Mouse (Mus musculus): ENCODE data around the gene Ttc17. TPM values are rescaled to one million over a fixed set of nuclear protein-coding genes. Genes with fewer than 3 reads are reported as not detected.

Gene Ttc17
- polyA plus RNA-seq, 1 experiment from 2014 or later, result 20.0 TPM

DNA sequence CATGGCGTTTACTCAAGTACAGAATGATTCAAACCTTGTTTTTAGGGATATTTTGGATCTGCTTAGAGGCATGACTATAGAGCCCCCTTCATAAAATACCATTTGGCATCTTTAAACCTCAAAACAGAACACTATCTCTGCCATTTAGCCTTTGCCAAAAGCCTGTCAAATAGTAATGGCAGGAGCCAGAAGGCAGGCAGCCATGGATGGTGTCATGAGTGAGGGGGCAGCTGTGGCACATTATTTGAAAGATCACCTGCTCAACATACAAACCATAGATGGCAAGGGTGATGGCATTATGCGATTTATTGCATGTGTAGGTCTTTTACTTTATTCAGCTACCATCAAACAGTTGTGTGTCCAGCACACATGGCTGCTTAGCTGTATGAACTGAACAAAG lies 73.4 kb downstream of the Ttc17 start:
- no peak overlapping the region for H3K4me2 ChIP-seq (replicated peaks)
- no peaks in the 10 kb centered on the region for H3K4me1 ChIP-seq
- H3K27ac ChIP-seq, result no peak overlapping the region
- H3K9ac ChIP-seq, result no peak overlapping the region
- H3K27me3 ChIP-seq, result no peaks in the 10 kb centered on the region
- 90% methylated on average over 2 of the region's 2 CpGs for WGBS
- peaks cover 82% of the 10 kb centered on the region for H3K36me3 ChIP-seq
- no peaks in the 10 kb centered on the region for H3K9me3 ChIP-seq
- ATAC-seq (ENCODE audit: low FRiP score, low read depth), result no peak
- H3K4me3 ChIP-seq, result no peak overlapping the region

DNA sequence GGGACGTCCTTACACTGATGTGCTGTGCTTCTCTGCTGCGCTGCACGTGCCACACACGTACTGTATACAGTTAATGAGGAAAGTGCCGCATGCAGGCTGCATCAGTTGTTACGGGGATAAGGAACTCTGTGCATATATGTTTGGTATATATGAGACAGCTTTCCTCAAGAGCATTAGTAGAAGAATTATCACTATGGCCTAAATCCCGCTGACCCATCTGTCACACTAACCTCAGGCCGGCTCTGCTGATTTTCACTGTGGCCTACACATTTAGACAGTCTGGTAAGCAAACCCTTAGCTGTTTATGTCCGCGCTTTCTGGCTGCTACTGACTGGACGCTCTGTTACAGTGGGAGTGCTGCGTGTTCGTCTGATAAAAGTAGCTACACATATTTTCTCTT lies 77.2 kb downstream of the Ttc17 start:
- no peak overlapping the region for H3K9ac ChIP-seq
- H3K4me1 ChIP-seq, result no peaks in the 10 kb centered on the region
- 97% methylated on average over 13 of the region's 13 CpGs for WGBS
- H3K27me3 ChIP-seq, result no peaks in the 10 kb centered on the region
- H3K9me3 ChIP-seq, result no peaks in the 10 kb centered on the region
- no peak for ATAC-seq (ENCODE audit: low FRiP score, low read depth)
- no peak overlapping the region for H3K4me2 ChIP-seq (replicated peaks)
- no peak overlapping the region for H3K27ac ChIP-seq
- no peak overlapping the region for H3K4me3 ChIP-seq
- H3K36me3 ChIP-seq, result peaks cover 88% of the 10 kb centered on the region

DNA sequence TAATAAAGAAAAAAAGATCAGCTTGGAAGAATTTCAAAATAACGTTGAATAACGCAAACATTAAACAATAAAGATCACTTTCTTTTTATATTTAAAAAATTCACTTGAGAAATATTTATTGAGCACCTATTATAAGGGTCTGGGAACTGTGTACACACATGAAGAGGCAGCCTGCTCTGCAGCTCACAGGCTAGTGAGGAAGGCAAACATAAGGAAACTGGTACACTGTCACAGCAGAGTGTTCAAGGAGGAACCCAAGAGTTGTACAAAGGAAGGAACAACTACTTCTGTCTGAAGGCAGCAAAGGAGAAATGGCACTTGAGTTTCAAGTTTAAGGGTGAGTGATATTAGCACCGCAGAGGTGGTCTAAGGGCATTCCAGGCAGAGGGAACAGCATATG lies 78.7 kb downstream of the Ttc17 start:
- Histone ChIP-seq H3K4me2 (replicated peaks) (no peak overlapping the region), H3K4me3 (no peak overlapping the region), H3K27ac (no peak overlapping the region), H3K36me3 (peaks cover 93% of the 10 kb centered on the region), H3K9me3 (no peaks in the 10 kb centered on the region), H3K9ac (no peak overlapping the region), H3K27me3 (no peaks in the 10 kb centered on the region), H3K4me1 (no peaks in the 10 kb centered on the region)
- no peak for ATAC-seq (ENCODE audit: low FRiP score, low read depth)
- 97% methylated on average over 3 of the region's 3 CpGs for WGBS

DNA sequence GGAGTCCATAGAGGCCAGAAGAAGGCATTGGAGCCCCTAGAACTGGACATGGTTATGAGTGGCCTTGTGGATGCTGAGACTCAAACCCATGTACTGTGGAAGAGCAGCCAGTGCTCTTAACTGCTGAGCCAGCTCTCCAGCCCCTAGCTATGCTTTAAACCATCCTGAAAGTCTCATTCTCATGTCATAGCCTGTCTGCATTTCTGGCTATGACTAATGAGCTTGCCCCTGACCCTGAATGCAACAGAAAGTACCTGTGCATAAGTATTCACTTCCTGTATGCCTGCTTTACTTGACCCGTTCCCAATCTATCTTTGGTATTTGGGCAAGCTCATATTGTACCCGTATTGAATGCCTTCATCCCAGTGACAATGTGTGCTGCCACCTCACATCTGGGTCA lies 86.7 kb downstream of the Ttc17 start:
- H3K27me3 ChIP-seq, result no peaks in the 10 kb centered on the region
- WGBS, result 86% methylated on average over 2 of the region's 2 CpGs
- ATAC-seq (ENCODE audit: low FRiP score, low read depth), result no peak
- H3K4me3 ChIP-seq, result no peak overlapping the region
- no peak overlapping the region for H3K9ac ChIP-seq
- no peaks in the 10 kb centered on the region for H3K4me1 ChIP-seq
- H3K36me3 ChIP-seq, result peaks cover 71% of the 10 kb centered on the region
- H3K9me3 ChIP-seq, result no peaks in the 10 kb centered on the region
- no peak overlapping the region for H3K4me2 ChIP-seq (replicated peaks)
- no peak overlapping the region for H3K27ac ChIP-seq

DNA sequence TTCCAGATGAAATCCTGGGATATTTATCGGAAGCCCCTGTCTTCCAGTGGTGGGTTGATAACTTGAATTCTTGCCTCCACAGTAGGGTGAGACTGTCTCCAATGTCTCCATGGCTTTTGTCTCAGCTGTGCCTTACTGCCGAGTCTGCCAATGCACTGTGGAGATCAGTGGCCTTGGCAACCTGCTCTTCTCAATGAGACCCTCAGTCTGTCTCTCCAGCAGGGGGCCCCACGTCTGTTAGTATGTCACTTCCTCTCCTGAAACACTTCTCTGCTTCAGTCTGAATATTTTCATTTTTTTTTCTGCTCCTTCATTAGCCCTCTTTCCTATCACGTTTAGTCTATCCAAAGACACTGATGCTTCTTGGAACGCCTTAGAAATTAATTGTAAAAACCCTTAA lies 90.0 kb downstream of the Ttc17 start:
- Histone ChIP-seq H3K27ac (no peak overlapping the region), H3K4me1 (no peaks in the 10 kb centered on the region), H3K4me3 (no peak overlapping the region), H3K27me3 (no peaks in the 10 kb centered on the region), H3K9ac (no peak overlapping the region), H3K9me3 (no peaks in the 10 kb centered on the region), H3K4me2 (replicated peaks) (no peak overlapping the region), H3K36me3 (peaks cover 67% of the 10 kb centered on the region)
- 76% methylated on average over 5 of the region's 5 CpGs for WGBS
- ATAC-seq (ENCODE audit: low FRiP score, low read depth), result no peak

DNA sequence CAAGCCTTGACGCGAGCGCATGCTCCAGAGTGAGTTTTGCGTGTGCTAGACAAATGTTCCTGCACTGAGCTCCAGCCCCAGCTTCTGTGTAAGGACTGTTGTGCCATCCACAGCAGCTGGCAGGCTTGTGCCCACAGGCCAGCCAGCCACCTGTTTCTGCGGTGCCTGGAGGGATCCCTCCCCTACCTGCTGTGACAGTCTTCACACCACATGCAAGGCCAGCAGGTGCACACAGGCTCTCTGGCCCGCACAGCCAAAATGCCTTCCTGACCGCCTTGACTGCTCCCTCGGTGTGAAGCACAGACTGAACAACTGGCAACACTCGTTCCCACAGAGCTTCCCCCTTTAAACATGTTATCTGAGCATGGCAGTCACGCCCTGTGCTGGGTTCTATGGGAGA lies 102.5 kb downstream of the Ttc17 start:
- Histone ChIP-seq H3K36me3 (peaks cover 65% of the 10 kb centered on the region), H3K4me2 (replicated peaks) (no peak overlapping the region), H3K9me3 (peaks cover 9% of the 10 kb centered on the region), H3K27me3 (no peaks in the 10 kb centered on the region), H3K9ac (no peak overlapping the region), H3K4me1 (no peaks in the 10 kb centered on the region), H3K27ac (no peak overlapping the region), H3K4me3 (no peak overlapping the region)
- WGBS, result 92% methylated on average over 10 of the region's 10 CpGs
- no peak for ATAC-seq (ENCODE audit: low FRiP score, low read depth)

DNA sequence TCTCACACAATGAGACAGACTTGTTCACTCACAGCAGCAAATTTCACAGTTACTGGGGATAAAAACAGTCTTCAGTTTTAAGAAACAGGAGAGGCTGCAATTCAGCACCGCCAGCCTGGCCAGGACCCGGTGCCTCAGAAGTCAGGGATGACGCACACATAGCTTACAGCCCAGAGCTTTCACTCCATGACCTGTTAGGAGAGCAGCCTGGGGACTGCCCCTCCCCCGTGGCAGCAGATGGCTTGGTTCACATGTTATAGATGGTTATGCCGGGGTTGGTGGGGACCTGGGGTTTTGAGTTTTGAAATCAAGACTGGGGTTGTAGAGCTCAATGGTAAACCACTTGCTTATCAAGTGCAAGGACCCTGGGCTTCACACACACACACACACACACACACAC lies 104.1 kb downstream of the Ttc17 start:
- WGBS, result 73% methylated on average over 5 of the region's 5 CpGs
- Histone ChIP-seq H3K36me3 (peaks cover 65% of the 10 kb centered on the region), H3K4me2 (replicated peaks) (no peak overlapping the region), H3K9ac (no peak overlapping the region), H3K27me3 (no peaks in the 10 kb centered on the region), H3K4me3 (no peak overlapping the region), H3K9me3 (peaks cover 9% of the 10 kb centered on the region), H3K27ac (no peak overlapping the region), H3K4me1 (no peaks in the 10 kb centered on the region)
- no peak for ATAC-seq (ENCODE audit: low FRiP score, low read depth)

DNA sequence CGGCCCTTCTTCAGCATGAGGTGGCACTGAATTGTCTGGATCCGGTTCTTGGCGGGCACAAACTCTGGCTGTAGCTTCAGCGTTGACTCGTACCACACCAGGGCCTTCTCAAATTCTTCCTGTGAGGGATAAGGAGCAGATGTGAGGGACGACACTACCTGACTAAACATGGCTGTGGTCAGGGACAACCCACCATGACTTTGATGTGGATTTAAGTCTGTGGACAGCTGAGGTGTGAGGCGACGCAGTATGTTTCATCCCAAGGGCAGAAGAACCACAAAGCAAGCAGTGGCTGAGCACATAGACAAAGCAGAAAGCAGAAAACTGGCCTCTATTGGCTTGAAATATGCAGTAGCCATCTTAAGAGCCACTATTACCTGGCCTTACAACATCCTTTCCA lies 104.7 kb downstream of the Ttc17 start:
- H3K27ac ChIP-seq, result no peak overlapping the region
- no peak overlapping the region for H3K9ac ChIP-seq
- H3K4me1 ChIP-seq, result no peaks in the 10 kb centered on the region
- no peaks in the 10 kb centered on the region for H3K27me3 ChIP-seq
- peaks cover 9% of the 10 kb centered on the region for H3K9me3 ChIP-seq
- peaks cover 65% of the 10 kb centered on the region for H3K36me3 ChIP-seq
- H3K4me3 ChIP-seq, result no peak overlapping the region
- WGBS, result 86% methylated on average over 8 of the region's 8 CpGs
- no peak for ATAC-seq (ENCODE audit: low FRiP score, low read depth)
- no peak overlapping the region for H3K4me2 ChIP-seq (replicated peaks)

DNA sequence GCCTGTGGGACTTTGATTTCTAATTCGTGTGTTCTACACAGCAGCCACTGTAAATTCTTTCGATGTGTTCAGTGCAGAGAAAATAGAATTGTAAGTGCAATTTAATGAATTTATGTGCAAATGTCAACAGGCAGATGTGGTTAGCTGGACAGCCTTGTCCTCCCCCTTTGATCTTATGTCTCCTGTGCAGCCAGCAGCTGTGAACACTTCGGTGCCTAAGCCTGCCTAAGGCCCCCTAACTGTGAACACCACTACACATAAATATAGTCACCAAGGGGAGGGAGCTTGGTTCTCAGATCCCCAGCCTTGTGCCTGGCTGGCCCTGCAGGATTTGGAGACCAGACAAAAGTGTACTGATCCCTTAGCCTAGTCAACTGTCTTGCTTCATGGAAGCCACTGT lies 109.0 kb downstream of the Ttc17 start:
- Histone ChIP-seq H3K27ac (no peak overlapping the region), H3K9ac (no peak overlapping the region), H3K27me3 (no peaks in the 10 kb centered on the region), H3K36me3 (peaks cover 33% of the 10 kb centered on the region), H3K4me2 (replicated peaks) (no peak overlapping the region), H3K4me3 (no peak overlapping the region), H3K9me3 (peaks cover 9% of the 10 kb centered on the region), H3K4me1 (no peaks in the 10 kb centered on the region)
- 22% methylated on average over 3 of the region's 3 CpGs for WGBS
- no peak for ATAC-seq (ENCODE audit: low FRiP score, low read depth)

DNA sequence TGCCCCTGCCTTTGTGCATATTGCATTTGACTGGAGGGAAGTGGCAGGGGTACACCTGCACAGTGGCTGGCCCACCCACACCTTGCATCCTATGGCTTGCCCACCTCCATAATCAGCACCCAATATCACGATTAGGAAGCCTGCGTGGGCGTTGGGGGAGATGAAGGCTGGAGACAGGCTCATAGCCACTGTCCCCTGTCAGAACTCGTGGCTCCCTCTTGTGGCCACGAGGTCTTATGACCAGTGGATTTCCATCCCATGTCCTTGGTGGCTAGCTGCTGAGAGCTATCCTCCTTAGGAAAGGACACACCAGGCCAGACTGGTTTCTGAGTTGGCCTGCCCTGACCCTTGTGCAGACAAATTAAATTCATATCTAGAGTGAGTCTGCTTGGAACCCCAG lies 116.0 kb downstream of the Ttc17 start:
- 2% methylated on average over 5 of the region's 5 CpGs for WGBS
- ATAC-seq (ENCODE audit: low FRiP score, low read depth), result peak; percentile 50; the same call in 1 of the 2 replicates
- H3K27me3 ChIP-seq, result peaks cover 6% of the 10 kb centered on the region; the same call in 1 of the 2 replicates
- no peaks in the 10 kb centered on the region for H3K36me3 ChIP-seq
- H3K9ac ChIP-seq, result no peak overlapping the region
- no peak overlapping the region for H3K4me2 ChIP-seq (replicated peaks)
- H3K4me3 ChIP-seq, result no peak overlapping the region
- no peak overlapping the region for H3K27ac ChIP-seq
- no peaks in the 10 kb centered on the region for H3K9me3 ChIP-seq
- peaks cover 12% of the 10 kb centered on the region for H3K4me1 ChIP-seq

DNA sequence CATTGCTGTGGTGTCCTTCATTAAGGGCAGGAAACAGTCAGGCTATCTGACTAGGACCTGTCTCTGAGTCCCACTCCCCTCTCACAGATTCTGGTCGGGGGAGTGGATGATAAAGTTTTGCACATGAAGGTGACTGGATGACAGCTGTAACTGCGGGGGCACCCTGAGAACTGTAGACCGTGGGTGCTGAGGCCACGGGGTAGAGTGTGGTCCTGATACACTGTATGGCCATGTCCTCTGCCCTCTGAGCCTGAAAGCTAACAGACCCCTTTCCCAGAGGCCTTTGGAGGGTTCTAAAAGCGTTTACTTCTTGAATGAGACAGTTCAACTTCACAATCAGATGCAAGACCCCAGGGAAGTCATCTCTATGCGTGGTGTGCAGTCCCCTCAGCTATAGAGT lies 116.8 kb downstream of the Ttc17 start:
- no peaks in the 10 kb centered on the region for H3K36me3 ChIP-seq
- no peak overlapping the region for H3K27ac ChIP-seq
- no peak for ATAC-seq (ENCODE audit: low FRiP score, low read depth)
- H3K9me3 ChIP-seq, result no peaks in the 10 kb centered on the region
- H3K9ac ChIP-seq, result peak overlapping the region; percentile 19; the same call in 1 of the 2 replicates
- no peak overlapping the region for H3K4me2 ChIP-seq (replicated peaks)
- peaks cover 6% of the 10 kb centered on the region; the same call in 1 of the 2 replicates for H3K27me3 ChIP-seq
- peaks cover 12% of the 10 kb centered on the region for H3K4me1 ChIP-seq
- WGBS, result 73% methylated on average over 6 of the region's 6 CpGs
- H3K4me3 ChIP-seq, result no peak overlapping the region

DNA sequence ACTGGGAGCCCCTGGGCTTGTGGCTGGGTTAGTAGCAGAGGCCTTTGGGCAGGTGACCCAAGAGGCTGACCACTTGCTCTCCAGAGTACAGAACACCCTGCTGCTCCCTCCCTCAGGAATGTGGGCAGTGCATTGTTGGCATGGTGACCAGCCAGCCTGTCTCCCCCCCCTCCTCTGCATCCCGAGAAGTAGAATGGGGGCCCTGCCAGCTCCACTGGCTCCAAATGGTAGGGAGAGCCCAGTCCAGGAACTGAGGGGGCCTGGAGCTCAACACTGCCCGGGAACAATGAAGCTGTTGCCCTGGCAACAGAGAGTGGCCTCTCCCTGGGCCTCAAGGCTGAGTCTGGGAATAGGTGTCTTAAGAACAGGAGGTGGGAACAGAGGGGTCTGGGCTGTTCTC lies 117.3 kb downstream of the Ttc17 start:
- H3K4me3 ChIP-seq, result no peak overlapping the region
- no peak overlapping the region for H3K4me2 ChIP-seq (replicated peaks)
- no peak overlapping the region for H3K27ac ChIP-seq
- peak overlapping the region; percentile 19; the same call in 1 of the 2 replicates for H3K9ac ChIP-seq
- ATAC-seq (ENCODE audit: low FRiP score, low read depth), result peak; percentile 58
- no peaks in the 10 kb centered on the region for H3K9me3 ChIP-seq
- H3K36me3 ChIP-seq, result no peaks in the 10 kb centered on the region
- peaks cover 12% of the 10 kb centered on the region for H3K4me1 ChIP-seq
- H3K27me3 ChIP-seq, result peaks cover 6% of the 10 kb centered on the region; the same call in 1 of the 2 replicates
- WGBS, result 0% methylated on average over 2 of the region's 2 CpGs

DNA sequence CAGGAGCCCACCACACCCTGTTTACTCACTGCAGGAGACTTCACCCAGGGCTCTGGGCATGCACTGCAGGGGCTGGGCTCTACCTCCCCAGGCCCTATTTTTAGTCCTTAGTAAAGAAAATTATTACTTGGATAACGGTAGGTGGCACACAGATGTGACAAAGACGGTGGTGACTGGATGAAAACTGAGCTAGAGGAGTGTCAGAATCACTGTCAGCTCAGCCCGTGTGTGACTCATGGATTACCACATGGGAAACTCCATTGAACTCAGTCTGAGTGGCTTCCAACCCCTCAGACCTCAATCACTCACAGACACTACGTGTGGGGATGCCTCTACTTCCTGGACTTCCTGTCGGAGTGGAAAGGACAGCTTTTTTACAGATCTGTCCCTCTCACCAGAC lies 118.4 kb downstream of the Ttc17 start:
- no peak for ATAC-seq (ENCODE audit: low FRiP score, low read depth)
- no peak overlapping the region for H3K4me3 ChIP-seq
- H3K4me1 ChIP-seq, result peaks cover 12% of the 10 kb centered on the region
- H3K9me3 ChIP-seq, result no peaks in the 10 kb centered on the region
- peaks cover 6% of the 10 kb centered on the region; the same call in 1 of the 2 replicates for H3K27me3 ChIP-seq
- no peak overlapping the region for H3K27ac ChIP-seq
- H3K36me3 ChIP-seq, result no peaks in the 10 kb centered on the region
- WGBS, result 34% methylated on average over 5 of the region's 5 CpGs
- no peak overlapping the region for H3K4me2 ChIP-seq (replicated peaks)
- H3K9ac ChIP-seq, result no peak overlapping the region

Data from limb, embryonic 13.5 days (tissue).